Mouse (Mus musculus): ENCODE measurements around the gene Cd44. TPM values are rescaled to one million over a fixed set of nuclear protein-coding genes. Genes with fewer than 3 reads are reported as not detected.
A peak's percentile ranks its signal among the peaks of the same experiment; 100 is the strongest.

Gene Cd44
- total RNA-seq, 1 experiment from 2014 or later: 38.5 TPM

DNA sequence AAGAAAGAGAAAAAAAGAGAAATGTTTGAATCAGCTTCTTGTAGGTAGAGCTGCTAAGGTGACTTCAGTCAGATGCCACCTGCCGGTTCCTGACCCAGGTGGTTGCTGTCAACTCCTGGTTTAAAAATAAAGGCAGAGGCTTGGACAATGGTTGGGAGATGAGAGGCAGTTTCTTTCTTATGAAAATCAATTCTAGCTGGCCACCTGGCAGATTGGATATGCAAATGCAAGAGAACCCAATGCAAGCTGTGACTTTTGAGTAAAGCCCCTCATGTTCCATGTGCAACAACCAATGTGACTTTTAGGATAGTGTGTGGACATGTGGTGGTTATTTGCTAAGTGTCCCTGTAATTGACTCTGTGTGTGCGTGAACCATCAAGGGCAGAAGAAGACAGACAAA, 33.0 kb downstream of the Cd44 start:
- no peak for DNase-seq

DNA sequence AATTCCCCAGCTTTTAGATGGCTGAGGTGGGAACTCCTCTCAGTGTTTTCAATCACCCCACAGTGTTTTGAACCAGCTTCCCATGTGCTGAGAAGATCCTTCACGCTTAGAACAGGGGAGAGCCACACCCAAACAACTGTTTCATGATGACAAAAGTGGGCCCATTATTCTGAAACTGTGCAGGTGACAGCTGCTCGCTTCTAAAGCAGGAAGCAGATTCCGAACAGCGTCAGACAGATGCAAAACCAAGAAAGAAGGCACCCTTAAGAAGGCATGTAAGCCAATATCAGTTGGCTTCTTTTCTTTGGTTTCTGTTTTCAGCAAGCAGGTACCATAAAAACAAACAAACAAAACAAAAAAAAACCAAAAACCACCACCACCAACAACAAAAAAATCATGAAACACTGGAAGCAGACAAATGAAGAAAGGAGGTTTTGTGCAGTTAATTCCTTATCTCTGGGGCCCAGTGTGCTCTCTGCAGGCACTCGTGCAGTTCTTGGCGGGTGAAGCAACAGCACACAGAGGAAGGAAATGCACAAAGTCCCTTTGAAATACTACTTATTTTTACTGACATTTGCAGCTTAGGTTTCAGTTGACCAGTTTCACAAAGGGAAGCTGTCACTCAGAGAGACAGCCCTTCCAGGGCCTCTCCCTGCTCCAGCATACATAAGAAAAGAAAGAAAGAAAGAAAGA, 33.9 kb downstream of the Cd44 start:
- DNase-seq: no peak

DNA sequence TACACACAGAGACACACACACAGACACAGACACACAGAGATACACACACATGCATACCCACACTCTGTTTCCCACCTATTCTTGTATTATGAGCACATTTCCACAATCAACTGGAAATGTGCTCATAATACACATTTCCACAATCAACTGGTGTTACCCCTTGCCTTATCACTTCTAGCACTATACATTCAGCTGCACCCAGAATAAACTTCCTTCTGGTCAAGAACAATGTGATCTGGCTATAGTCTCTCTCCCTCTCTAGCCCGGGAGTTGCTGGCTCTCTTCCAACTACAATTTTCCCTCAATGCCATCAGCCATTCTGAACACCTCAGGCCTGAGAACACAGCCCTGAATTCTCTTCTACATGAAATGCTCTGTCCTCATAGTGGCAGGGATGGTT, 34.9 kb downstream of the Cd44 start:
- DNase-seq: peak; percentile 14

DNA sequence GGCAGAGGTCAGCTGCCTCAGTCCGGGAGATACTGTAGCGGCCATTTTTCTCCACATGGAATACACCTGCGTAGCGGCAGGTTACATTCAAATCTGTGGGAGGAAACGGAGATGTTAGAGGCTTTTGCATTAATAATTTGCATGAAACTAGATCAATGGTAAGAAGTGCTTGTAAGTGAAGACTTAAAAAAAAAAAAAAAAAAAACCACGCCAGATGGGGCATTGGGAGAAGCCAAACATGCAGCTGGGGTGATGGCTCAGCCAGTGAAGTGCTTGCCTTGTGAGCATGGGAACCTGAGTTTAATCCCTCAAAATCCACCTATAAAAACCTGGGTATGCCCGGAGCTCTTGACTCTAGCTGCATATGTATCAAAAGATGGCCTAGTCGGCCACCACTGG, 36.1 kb downstream of the Cd44 start:
- DNase-seq: no peak

DNA sequence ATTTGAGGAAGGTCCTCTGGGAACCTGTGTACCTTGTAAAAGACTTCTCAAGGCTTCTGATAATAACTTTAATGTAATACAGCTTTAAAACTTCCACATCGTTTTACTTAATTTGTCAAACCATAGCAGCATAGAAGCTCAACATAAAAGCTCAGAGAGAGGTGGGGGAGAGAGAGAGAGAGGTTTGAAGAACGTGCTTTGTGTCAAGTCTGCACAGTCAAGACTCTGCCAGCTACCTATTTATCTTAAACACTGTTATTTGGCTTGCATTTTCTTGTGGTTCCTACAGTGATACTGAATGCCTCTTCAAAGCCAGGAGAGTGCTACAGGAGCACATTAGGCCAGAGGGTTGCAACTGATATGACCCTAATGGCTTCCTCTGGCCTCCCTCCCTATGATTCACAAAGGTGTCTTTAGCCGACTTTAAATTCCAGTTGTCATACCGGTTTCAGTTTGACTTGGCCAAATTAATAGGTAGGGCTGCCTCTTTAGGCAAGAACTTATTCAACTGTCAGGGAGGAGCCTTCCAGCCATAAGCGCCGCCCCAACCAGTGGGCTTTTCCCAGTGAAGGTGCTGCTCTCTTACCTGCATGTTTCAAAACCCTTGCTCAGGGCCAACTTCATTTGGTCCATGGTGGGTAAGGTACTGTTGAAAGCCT, 36.6 kb downstream of the Cd44 start:
- no peak for DNase-seq

DNA sequence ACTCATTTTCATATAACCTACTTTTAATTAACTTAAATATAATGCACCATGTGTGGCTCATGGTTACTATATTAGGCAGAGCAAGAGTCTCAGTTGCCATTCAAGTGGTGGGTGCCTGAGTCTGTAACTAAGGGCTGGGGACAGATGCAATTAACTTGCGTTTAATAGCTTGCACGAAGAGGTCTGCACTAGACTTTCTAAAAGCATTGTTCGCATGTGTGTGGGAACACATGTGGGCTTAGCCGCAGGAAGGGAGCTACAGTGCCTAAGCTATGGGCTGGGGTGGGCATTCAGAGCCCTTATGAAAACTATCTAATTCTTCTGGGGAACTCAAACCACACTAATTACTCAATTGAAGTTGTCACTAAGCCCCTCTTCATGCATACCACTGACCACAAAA, 37.4 kb downstream of the Cd44 start:
- no peak for DNase-seq

DNA sequence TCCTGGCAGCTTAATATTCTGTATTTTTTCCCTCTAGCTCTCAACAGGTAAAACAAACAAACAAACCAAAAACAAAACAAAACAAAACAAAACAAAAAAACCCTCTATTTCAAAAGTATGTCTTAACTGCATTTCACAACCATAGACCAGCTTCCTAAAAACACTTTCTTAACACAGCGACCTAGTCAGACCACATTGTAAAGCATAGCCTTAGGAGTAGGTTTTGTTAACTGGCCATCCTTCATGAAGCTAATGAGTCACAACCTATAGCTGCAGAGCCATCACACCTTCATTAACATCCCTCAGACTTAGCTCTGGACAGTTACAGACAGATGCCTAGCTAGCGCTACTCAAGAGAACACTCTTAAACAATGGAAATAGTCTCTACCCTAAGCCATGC, 37.9 kb downstream of the Cd44 start:
- DNase-seq: no peak

DNA sequence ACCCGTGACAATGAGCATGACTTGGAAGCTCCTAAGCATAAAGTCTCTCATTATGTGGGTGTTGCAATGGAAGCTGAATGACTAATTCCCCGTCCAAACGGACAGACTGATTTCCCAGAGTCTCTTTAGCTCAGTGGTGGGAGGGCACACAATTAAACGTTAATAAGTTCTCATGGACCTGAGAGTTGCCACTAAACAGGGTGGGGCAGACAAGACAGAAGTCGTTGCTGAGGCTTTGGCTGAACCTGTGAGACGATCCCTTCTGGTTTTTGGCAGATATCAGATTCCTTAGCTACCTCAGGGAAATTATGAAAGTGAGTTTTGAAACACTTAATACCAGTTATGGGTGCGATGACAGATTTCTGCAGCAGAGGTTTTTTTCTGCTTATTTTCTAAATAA, 38.8 kb downstream of the Cd44 start:
- no peak for DNase-seq

DNA sequence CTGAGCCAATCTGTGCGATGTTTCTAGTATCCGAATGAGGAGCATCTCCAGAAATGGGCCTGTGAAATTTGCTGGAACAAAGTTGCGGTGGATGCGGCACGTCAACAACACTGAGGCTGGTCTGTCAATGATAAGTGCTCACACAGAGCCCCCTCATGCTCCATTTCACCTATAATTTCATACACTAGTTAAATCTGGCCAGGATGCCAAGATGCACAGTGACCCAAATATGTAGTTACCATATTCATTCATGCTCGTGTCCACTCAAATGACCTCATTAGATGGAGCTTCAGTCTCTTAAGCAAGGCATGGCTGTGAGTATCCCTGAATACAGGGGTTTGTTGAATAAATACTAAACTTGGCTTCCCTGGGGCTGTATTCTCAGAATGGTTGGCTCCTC, 43.2 kb downstream of the Cd44 start:
- DNase-seq: no peak

DNA sequence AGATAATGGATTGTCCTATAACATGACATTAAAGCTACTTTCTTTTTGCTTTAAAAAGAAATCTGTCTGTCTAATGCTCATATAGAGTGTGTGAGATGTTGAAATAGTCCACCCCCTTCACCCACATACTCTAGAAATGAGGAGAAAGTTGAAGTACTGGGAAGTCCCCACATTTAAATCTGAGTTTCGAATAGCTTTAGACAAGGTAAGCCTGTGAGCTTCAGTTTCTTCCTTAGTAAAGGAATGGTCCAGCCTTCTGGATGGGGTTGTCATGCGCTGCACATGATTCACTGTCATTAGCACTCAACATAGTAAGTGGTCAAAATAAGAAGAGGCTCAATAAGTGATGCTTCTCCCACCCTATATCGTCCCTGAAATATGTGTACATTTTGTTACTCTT, 48.2 kb downstream of the Cd44 start:
- no peak for DNase-seq

DNA sequence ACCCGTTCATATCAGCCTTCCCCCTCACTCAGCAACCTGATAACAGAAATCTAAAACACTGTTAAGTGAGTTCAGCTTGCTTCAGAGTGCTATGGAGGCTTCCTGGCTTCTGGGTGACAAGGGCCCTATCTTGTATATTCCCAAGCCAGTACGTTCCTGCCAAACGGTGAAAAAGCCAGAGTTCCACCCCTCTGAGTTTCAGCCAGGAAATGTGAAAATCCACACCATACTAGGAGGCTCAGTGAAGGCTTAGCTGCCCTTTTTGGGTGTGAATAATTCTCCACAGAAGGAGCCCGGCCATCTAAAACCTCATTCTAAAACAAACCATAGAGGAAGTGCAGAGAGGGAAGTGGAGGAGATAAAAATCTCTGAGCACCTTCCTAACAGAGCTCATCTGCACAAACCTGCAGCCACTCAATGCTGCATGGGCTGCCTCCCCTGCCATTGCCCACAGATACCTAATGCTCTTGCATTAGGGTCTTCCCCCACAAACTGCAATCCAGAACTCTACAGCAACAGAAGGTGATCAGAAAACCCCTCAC, 49.5 kb downstream of the Cd44 start:
- DNase-seq: no peak

DNA sequence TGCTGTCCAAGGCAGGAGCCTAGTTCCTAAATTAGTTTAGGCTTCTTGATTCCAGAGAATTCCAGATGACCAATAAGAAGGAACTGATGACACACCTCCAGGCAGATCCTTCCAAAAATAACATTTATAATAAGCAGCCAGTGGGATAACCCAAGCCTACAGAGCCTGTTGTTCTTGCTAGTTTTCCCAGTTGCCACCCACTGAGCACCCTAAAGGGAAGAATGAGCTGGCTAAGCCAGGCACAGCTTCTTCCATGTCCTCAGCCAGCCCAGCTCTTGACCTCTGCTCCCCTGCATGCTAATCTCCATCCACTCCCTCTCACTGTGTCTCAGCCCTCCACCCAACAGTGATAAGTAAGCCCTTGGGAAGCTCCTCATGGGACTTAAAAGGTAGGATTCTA, 51.4 kb downstream of the Cd44 start:
- DNase-seq: no peak

DNA sequence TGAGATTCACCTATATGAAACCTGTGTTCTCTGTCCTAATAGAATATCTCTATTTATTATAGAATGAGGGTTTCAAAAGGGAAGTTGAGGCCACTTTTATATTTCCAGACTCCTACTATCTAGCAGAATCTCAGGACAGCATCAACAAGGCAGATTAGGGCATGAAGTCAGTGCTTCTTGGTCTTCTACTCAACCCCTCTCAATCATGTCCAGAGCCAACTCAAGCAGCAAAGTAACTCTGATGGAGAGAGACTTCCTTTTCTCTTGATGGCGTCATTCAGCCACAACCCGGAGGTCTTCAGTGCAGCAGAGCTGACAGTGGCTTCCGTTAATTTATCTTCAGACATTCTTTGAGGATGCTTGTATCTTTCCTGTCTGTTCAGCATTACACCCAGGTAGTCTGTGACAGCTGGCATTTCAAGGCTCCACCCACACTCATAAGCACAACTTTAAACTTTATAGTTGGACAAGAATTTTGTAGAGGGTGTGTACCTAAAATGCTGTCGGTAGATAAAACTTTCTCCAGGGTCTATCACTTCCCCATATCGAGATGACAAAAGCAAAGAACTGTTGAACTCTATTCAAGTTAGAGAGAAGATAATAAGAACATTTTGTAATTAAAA, 52.5 kb downstream of the Cd44 start:
- DNase-seq: no peak

DNA sequence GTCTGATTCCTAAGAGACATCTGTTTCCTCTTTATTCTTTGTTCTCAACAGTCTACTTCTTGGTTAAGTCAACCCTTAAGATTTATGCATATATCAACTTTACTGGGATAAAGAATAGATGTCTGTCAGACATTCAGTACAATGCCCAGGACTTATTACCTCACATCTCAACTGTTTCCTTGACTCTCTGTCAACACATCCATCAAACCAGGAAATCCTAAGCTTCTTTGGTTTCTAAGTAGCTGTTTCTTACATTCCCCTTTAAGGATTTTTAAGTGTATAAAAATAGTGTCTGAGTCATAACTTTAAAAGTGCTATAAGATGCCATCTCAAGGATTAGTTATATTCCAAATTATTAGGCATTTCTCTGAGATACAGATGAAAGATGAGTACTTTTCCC, 60.2 kb downstream of the Cd44 start:
- DNase-seq: no peak

DNA sequence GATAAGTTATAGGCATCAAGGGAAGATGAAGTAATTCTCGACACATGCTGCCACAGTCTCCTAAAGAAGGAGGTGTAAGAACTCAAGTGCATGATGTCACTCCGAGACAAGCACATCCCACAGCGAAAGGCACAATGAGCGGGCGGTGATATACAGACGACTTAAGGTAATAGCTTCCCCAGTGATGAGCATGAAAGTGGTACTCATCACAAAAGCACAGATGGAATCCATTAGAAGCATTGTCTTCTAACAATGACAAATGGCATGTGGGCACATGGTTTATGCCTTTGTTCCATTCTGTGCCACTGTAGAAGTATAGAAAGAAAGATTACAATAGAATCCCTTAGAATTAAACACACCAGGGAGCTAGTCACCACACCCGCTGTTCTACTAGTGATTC, 63.3 kb downstream of the Cd44 start:
- no peak for DNase-seq

DNA sequence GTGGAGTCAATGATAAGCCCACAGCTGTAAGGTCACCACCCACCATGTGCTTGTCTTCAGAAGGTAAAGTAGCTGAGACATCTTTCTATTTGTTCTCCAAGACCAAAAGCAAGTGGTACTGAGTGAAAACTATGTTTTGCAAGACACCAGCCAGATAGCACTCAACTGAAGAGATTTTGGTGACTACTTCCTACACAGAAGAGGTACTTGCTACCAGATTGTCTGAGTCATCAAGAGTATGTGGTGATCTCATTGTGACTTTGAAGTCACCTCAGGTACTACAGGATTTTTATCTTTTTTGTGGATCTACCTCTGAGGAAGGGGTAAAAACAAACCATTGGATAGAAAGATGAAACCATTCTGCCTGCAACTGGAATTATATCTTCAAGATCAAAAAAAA, 69.9 kb downstream of the Cd44 start:
- DNase-seq: no peak

DNA sequence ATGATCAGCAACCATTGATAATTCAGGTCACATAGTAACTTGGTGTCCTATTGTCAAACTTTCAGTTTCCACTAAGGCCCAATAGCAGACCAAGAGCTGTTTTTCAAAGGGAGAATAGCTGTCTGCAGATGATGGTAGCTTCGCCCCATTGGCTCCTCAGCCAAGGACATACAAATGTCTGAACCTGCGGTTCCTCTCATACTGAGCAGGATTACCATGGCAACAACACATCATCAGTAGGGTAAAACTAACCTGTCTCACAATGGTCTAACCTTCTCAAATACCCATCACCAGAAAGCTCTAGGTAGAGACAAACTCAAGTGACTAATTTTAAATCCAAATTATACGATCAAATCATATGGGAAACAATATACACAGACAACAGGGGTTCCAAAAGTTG, 72.3 kb downstream of the Cd44 start:
- peak; percentile 66 for DNase-seq

DNA sequence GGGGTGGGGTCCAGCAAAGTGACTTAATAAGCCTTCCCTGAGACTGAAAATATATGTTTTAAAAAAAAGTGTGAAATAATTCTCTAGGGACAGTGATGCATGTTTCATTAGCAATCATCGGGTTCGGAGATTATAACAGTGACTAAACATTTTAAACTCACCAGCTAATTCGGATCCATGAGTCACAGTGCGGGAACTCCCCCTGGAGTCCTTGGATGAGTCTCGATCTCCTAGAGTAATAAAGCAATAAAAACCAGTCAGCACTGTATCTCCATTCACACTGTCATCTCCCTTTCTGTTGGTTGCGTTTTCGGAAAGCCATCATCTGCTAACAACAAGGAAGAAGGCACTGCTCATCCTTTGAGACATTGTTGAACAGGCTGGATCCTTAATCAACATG, 73.1 kb downstream of the Cd44 start:
- DNase-seq: peak; percentile 12

DNA sequence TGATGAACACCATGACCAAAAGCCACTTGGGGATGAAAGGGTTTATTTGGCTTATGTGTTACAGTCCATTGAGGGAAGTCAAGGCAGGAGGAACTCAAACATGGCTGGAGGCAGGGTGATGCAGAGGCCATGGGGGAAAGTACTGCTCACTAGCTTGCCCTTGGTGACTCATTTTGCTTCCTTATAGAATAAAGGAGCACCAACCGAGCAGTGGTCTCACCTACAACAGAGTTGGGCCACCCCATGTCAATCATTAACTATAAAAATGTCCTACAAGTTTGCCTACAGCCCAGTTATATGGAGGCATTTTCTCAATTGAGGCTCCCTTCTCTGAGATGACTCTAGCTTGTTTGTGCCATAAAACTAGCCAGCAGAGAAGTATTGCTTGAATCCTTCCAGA, 73.6 kb downstream of the Cd44 start:
- no peak for DNase-seq

DNA sequence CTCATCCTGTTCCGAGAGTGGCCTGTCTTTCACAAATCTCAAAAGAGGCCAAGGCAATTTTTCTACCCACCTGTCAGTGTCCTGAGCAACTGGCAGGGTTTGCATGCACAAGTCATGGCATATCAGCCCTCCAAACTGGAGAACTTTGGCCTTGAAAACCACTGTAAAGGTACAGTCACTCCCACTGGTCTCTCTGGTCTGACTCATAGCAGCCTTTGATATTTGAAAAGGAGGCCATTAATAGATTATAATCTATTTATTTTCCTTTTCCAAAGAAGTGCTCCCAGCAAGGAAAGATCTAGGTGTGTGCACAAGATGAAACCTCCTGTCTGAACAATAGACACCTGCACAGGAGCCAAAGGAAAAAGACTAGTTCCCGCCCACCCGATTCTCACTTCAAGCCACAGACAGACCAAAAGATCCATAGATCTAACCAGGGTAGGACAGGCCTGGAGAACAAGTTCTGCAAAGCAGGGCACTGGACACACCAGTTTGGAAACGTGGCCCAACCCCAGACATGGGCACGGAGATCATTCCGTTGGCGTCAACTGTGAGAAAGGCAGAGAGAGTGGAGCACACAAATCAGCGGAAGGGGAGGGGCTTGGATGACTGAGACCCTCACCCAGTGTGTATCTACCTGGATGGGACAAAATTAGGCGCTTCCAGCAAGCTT, 75.4 kb downstream of the Cd44 start:
- DNase-seq: no peak

DNA sequence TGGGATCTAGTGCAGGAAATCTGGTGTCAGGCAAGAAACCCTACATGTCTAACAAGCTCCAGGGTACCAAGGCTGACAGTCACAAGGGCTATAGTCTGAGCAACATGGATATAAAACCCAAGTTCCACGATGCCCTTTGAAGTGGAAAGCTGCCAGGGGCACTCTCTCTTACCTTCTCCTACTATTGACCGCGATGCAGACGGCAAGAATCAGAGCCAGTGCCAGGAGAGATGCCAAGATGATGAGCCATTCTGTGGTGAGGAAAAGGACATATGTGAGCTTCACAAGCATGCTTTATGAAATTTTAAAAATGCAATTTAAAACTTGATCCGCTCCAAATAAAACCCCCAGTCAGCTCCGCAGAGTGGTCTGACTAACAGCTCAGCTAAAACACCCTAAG, 79.4 kb downstream of the Cd44 start:
- DNase-seq: no peak

DNA sequence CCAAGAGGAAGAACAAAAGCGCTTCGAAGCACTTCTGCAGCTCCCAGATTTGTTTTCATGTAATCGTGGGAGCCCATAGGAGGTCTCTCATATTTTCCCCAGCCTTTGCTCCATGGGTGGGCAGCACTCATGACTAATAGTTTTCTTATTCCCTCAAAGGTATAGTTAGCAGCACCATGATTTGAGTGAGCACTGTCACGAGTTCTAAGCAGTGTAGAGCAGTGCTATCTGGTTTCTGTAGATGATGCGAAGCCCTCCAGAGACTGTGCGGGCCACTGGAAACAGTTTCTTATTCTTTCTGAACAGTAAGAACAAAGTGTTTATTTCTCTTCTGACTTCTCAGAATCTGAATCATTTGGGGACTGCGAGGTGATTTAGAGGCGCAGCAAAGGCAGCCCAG, 80.7 kb downstream of the Cd44 start:
- no peak for DNase-seq

DNA sequence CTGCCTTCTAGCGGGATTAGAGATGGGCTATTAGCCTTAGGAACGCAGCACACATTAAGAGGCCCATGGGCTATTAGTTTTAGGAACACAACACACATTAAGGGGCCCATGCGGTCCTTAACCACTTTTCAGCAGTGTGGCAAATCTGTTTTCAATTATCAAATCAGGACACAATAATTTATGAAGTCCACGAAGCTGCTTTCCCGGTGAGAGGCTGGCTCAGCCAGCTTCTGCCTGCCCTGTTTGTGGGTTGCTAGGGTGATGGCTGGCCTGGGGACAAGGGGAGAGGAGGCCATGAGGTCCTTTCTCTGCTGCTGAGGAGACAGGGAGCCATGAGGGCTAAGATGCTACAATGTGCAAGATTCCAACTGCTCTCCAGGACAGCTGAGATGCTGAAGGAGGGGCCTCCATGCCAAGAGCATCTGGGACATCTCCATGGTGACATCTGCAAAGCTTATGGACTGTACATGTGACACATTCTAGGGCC, 81.2 kb downstream of the Cd44 start:
- no peak for DNase-seq
